Mouse (Mus musculus): Measurements from ENCODE around the gene Gjc2. TPM values are rescaled to one million over a fixed set of nuclear protein-coding genes. Genes with fewer than 3 reads are reported as not detected.

The Gjc2 gene
- polyA plus RNA-seq, 1 experiment from 2014 or later = 0.10 TPM

DNA sequence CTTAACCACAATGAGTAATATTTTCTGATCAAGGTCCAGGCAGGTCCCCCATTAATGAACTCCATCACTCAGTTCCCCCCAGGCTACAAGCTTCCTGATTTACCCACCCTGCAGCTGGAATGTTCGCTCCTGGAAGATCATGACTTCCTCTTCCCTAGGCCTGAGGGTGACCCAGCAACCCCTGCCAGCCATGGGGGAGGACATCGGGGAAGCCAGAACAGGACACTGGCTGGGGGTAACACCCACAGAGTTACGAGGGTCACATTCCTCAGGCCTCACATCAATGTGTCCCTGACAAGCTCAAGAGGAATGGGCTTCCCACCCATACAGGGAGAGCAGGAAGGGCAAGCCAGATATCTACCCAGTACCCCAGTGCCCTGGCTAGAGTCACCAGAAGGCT, 13.2 kb downstream of the Gjc2 start:
- no peaks in the 10 kb centered on the region for H3K36me3 ChIP-seq (ENCODE audit: control insufficient read depth, insufficient read depth, low read length)
- DNase-seq (ENCODE audit: low spot score) (no peak), ATAC-seq (no peak)
- H3K9ac ChIP-seq (ENCODE audit: low read length) = no peak overlapping the region
- WGBS = 77% methylated on average over 3 of the region's 3 CpGs
- H3K4me3 ChIP-seq (ENCODE audit: low read depth, low read length) = no peak overlapping the region
- no peaks in the 10 kb centered on the region for H3K9me3 ChIP-seq (replicated peaks; ENCODE audit: control insufficient read depth, low read length)
- H3K4me2 ChIP-seq (ENCODE audit: low read length) = no peak overlapping the region
- peaks cover 2% of the 10 kb centered on the region; the same call in 1 of the 2 replicates for H3K27me3 ChIP-seq (replicated peaks; ENCODE audit: control insufficient read depth, insufficient read depth, low read length)
- H3K4me1 ChIP-seq (ENCODE audit: control insufficient read depth, insufficient read depth, low read length) = no peaks in the 10 kb centered on the region
- no peak overlapping the region for H3K27ac ChIP-seq (ENCODE audit: low read depth, low read length)

DNA sequence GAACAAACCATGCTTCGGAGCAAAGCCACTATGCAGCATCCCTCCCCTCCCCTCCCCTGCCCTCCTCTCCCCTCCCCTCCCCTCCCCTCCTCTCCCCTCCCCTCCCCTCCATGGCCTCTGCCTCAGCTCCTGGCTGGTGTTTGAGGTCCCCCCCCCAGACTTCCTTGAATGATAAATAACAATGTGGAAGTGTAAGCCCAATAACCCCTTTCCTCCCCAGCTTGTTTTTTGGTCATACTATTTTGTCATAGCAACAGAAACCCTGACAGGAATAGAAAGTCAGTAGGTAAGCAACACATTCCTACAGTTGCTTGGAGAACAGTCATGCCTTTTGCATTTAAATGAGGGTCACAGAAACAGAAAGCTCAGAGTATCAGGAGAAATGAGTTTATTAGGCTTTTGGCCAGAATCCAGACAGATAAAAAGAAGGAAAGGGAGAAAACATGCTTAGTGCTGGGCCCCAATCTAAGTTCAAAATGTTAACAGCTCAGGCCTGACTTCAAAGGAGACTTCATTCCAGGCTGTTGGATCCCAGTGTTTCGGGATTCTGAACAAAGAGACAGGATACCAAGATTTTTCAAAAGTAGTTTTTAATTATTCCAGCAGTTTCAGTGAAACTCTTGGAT, 17.3 kb downstream of the Gjc2 start:
- H3K4me2 ChIP-seq (ENCODE audit: low read length) = no peak overlapping the region
- H3K27me3 ChIP-seq (replicated peaks; ENCODE audit: control insufficient read depth, insufficient read depth, low read length) = no peaks in the 10 kb centered on the region
- H3K4me3 ChIP-seq (ENCODE audit: low read depth, low read length) = no peak overlapping the region
- no peaks in the 10 kb centered on the region for H3K9me3 ChIP-seq (replicated peaks; ENCODE audit: control insufficient read depth, low read length)
- DNase-seq (ENCODE audit: low spot score) (peak; percentile 7), ATAC-seq (no peak)
- H3K27ac ChIP-seq (ENCODE audit: low read depth, low read length) = no peak overlapping the region
- H3K4me1 ChIP-seq (ENCODE audit: control insufficient read depth, insufficient read depth, low read length) = peaks cover 8% of the 10 kb centered on the region
- no peak overlapping the region for H3K9ac ChIP-seq (ENCODE audit: low read length)
- WGBS = 25% methylated on average over 2 of the region's 2 CpGs
- H3K36me3 ChIP-seq (ENCODE audit: control insufficient read depth, insufficient read depth, low read length) = no peaks in the 10 kb centered on the region; the same call in 1 of the 2 replicates

DNA sequence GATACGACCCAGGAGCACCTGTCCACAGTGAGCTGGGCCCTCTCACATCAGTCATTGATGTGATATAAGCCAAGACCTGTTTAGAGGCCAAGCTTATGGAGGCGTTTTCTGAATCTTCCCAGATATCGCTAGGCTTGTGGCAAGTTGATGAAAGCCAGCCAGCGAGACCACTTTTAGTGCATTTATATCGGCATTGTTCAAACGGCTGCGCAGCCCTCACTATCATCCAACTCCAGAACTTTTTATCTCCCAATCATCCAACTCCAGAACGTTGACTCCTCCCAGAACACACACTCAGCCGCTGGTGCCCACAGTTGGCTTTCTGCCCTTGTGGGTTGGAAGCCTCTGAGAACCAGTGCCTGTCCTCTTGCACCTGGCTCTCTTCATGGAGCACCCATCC, 18.6 kb downstream of the Gjc2 start:
- no peak for ATAC-seq

DNA sequence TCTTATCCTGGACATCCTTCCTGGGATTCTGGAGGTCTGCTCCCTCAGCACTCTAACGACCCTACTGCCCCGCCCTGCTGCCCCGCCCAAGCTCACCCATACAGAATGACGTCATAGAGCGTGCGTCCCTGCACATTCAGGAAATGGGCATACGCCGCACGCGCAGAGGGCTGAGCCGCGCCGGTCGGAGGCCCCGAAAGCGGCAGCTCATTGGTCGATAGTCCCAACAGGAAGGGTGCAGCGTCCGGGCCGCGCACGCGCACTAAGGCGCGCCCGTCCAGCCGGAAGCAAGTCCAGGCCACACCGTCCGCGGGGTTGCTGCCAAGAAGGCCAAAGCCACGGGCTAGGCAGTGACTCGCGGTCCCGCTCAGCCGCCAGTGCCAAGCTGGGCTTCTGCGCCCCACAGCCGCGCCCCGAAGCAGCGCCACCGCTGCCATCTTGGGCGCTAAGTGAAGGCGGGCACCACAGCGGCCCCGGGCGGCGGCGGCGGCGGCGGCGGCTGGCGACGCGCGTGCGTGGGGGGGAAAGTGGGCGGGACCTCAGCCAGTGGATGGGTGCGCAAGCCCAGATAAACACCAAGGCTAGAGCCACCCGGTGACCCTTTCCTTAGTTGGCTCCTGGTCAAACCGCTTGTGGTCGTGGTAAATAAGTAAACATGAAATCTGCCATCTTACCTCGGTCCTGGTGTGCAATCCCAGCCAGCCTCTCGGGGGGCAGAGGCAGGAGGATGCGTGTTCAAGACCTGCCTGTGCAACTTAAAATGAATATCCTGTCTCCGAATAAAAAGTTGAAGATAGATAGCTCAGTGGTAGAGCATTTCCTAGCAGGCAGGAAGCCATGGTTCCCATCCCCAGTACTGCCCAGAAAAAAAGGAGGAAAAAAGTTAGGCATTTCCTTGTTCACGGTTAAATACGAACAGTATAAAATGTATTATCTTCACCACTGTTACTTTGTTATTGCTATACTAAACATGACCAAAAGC, 19.5 kb downstream of the Gjc2 start, which contains the start of gene Iba57:
TSS of gene Iba57 (minus strand) at position 485 of the 982 bp plus-strand sequence.
- peaks cover 8% of the 10 kb centered on the region for H3K4me1 ChIP-seq (ENCODE audit: control insufficient read depth, insufficient read depth, low read length)
- DNase-seq (ENCODE audit: low spot score) (peak; percentile 99), ATAC-seq (peak; percentile 100)
- H3K9ac ChIP-seq (ENCODE audit: low read length) = peak within 1 kb of the TSS; percentile 85
- no peaks in the 10 kb centered on the region; the same call in 1 of the 2 replicates for H3K36me3 ChIP-seq (ENCODE audit: control insufficient read depth, insufficient read depth, low read length)
- no peaks in the 10 kb centered on the region for H3K9me3 ChIP-seq (replicated peaks; ENCODE audit: control insufficient read depth, low read length)
- H3K27ac ChIP-seq (ENCODE audit: low read depth, low read length) = peak within 1 kb of the TSS; percentile 99
- H3K27me3 ChIP-seq (replicated peaks; ENCODE audit: control insufficient read depth, insufficient read depth, low read length) = no peaks in the 10 kb centered on the region
- WGBS = 3% methylated on average over 68 of the region's 68 CpGs
- peak within 1 kb of the TSS; percentile 65 for H3K4me3 ChIP-seq (ENCODE audit: low read depth, low read length)
- H3K4me2 ChIP-seq (ENCODE audit: low read length) = peak within 1 kb of the TSS; percentile 66

More for the DNA sequence above, 18.6 kb downstream of the Gjc2 start:
- Histone ChIP-seq H3K36me3 (ENCODE audit: control insufficient read depth, insufficient read depth, low read length) (no peaks in the 10 kb centered on the region; the same call in 1 of the 2 replicates), H3K4me1 (ENCODE audit: control insufficient read depth, insufficient read depth, low read length) (peaks cover 8% of the 10 kb centered on the region), H3K4me2 (ENCODE audit: low read length) (peak overlapping the region; percentile 56), H3K9me3 (replicated peaks; ENCODE audit: control insufficient read depth, low read length) (no peaks in the 10 kb centered on the region), H3K4me3 (ENCODE audit: low read depth, low read length) (no peak overlapping the region), H3K27ac (ENCODE audit: low read depth, low read length) (no peak overlapping the region), H3K27me3 (replicated peaks; ENCODE audit: control insufficient read depth, insufficient read depth, low read length) (no peaks in the 10 kb centered on the region), H3K9ac (ENCODE audit: low read length) (no peak overlapping the region)
- 88% methylated on average over 9 of the region's 9 CpGs for WGBS
- no peak for DNase-seq (ENCODE audit: low spot score)

DNA sequence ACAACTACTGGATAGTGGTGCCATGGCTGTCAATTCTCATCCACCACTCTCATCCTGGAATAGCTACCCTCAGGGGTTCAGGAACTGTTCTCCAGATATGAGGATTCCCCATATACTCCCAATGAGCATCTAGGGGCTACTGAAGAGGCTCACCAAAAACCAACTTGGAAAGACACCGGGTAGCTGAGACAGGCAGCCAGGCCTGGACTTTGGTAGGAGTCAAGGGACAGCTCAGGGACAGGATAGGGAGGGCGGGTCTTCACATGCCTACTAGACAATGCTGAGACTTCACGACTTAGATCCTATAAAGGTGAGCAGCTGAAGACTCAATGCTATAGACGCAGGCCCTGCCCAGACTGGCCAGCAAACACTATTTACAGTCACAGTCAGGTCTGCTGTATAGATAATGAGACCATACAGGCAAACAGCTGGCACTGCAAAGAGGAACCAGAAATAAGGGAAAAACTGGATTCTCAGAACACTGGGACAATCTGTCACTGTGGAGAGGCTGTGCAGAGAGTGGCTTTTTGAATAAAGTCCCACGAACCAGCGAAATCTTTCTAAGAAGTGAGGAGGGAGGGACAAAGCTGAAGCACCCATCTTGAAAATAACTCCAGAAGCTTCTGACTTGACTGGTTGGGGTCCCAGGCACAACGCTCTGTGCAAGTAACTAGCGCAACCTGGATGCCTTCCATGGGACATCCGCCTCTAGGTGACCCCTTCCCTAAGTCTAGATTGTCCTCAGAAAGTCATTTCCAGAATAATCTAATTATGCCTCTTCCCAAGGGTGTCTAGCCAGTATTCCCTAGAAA, 20.4 kb downstream of the Gjc2 start:
- 61% methylated on average over 9 of the region's 9 CpGs for WGBS
- no peak for ATAC-seq
- peaks cover under 1% of the 10 kb centered on the region for H3K36me3 ChIP-seq (ENCODE audit: control insufficient read depth, insufficient read depth, low read length)
- no peaks in the 10 kb centered on the region for H3K9me3 ChIP-seq (replicated peaks; ENCODE audit: control insufficient read depth, low read length)
- peak overlapping the region; percentile 85 for H3K9ac ChIP-seq (ENCODE audit: low read length)
- H3K27me3 ChIP-seq (replicated peaks; ENCODE audit: control insufficient read depth, insufficient read depth, low read length) = no peaks in the 10 kb centered on the region
- peak overlapping the region; percentile 99 for H3K27ac ChIP-seq (ENCODE audit: low read depth, low read length)
- no peak for DNase-seq (ENCODE audit: low spot score)
- peaks cover 8% of the 10 kb centered on the region for H3K4me1 ChIP-seq (ENCODE audit: control insufficient read depth, insufficient read depth, low read length)
- peak overlapping the region; percentile 66 for H3K4me2 ChIP-seq (ENCODE audit: low read length)
- H3K4me3 ChIP-seq (ENCODE audit: low read depth, low read length) = peak overlapping the region; percentile 65

DNA sequence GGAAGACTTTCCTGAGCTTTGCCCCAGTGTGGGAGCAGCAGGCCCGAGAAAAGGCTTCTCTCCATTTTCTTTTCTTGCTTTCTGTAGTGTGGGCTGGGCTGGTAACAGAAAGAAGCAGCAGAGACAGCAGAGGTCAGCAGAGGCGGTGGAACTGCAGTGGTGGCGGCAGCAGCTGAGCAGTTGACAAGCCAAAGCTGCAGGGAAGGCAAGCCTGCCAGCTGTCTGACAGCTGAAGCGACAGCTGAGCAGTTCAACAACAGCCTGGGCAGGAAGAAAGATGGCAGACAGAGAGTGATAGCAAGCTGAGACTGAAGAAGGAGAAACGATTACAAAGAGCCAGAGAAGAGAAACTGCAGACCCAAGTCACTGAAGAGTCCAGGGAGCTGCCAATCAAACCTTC, 21.6 kb downstream of the Gjc2 start:
- Histone ChIP-seq H3K36me3 (ENCODE audit: control insufficient read depth, insufficient read depth, low read length) (peaks cover 3% of the 10 kb centered on the region), H3K9me3 (replicated peaks; ENCODE audit: control insufficient read depth, low read length) (no peaks in the 10 kb centered on the region), H3K27me3 (replicated peaks; ENCODE audit: control insufficient read depth, insufficient read depth, low read length) (no peaks in the 10 kb centered on the region), H3K4me1 (ENCODE audit: control insufficient read depth, insufficient read depth, low read length) (peaks cover 8% of the 10 kb centered on the region), H3K9ac (ENCODE audit: low read length) (no peak overlapping the region), H3K4me2 (ENCODE audit: low read length) (no peak overlapping the region), H3K4me3 (ENCODE audit: low read depth, low read length) (no peak overlapping the region), H3K27ac (ENCODE audit: low read depth, low read length) (no peak overlapping the region)
- ATAC-seq (no peak), DNase-seq (ENCODE audit: low spot score) (no peak)
- 83% methylated on average over 5 of the region's 5 CpGs for WGBS

DNA sequence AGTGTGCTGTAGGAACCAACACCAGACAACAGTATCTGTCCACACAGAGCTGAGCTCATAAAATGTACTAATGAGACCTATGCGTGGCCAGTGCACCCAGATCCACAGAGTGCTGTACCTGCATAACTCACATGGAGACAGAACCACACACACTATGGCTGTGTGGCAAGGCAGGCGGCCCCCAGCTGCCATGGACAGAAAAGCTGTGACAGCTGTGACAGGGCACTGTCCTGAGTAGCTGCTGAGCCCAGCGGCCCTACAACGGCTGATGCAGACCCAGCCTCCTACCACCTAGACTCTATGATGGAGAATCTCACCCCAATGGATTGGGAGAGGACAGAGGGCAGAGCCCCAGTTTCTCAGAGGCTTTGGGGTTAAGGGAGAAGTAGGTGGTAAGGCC, 23.5 kb downstream of the Gjc2 start:
- Histone ChIP-seq H3K9me3 (replicated peaks; ENCODE audit: control insufficient read depth, low read length) (no peaks in the 10 kb centered on the region), H3K36me3 (ENCODE audit: control insufficient read depth, insufficient read depth, low read length) (peaks cover 6% of the 10 kb centered on the region), H3K4me3 (ENCODE audit: low read depth, low read length) (no peak overlapping the region), H3K27me3 (replicated peaks; ENCODE audit: control insufficient read depth, insufficient read depth, low read length) (no peaks in the 10 kb centered on the region), H3K27ac (ENCODE audit: low read depth, low read length) (no peak overlapping the region), H3K9ac (ENCODE audit: low read length) (no peak overlapping the region), H3K4me2 (ENCODE audit: low read length) (no peak overlapping the region), H3K4me1 (ENCODE audit: control insufficient read depth, insufficient read depth, low read length) (peaks cover 8% of the 10 kb centered on the region)
- no peak for ATAC-seq
- no peak for DNase-seq (ENCODE audit: low spot score)
- 90% methylated on average over 4 of the region's 4 CpGs for WGBS

DNA sequence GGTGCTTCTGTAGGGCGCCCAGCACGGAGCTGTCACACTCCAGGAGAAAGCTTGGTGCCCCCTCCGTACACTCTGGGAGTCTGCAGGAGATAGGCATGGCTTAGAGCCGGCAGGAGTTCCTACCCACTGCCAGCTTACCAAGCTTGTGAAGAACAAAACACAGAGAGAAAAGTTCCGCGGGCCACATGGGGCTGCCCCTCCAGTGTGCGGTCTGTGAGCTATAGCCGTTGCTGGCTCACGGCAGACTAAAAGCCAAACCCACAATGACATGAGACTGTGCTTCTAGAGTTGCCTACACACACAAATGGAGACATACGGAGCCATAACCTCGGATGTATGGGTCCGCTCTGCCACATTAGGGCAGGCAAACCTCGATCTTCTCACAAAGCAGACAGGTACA, 23.9 kb downstream of the Gjc2 start:
- DNase-seq (ENCODE audit: low spot score) (no peak), ATAC-seq (no peak)
- peaks cover 7% of the 10 kb centered on the region for H3K4me1 ChIP-seq (ENCODE audit: control insufficient read depth, insufficient read depth, low read length)
- no peak overlapping the region for H3K4me2 ChIP-seq (ENCODE audit: low read length)
- H3K9ac ChIP-seq (ENCODE audit: low read length) = no peak overlapping the region
- 92% methylated on average over 13 of the region's 13 CpGs for WGBS
- no peak overlapping the region for H3K27ac ChIP-seq (ENCODE audit: low read depth, low read length)
- H3K9me3 ChIP-seq (replicated peaks; ENCODE audit: control insufficient read depth, low read length) = no peaks in the 10 kb centered on the region
- H3K4me3 ChIP-seq (ENCODE audit: low read depth, low read length) = no peak overlapping the region
- H3K27me3 ChIP-seq (replicated peaks; ENCODE audit: control insufficient read depth, insufficient read depth, low read length) = no peaks in the 10 kb centered on the region
- H3K36me3 ChIP-seq (ENCODE audit: control insufficient read depth, insufficient read depth, low read length) = peaks cover 6% of the 10 kb centered on the region

All from forebrain, embryonic 14.5 days (tissue).